Mouse (Mus musculus) midbrain, postnatal 0 days (tissue): Measurements from ENCODE around the gene Sipa1. TPM values are rescaled to one million over a fixed set of nuclear protein-coding genes. Genes with fewer than 3 reads are reported as not detected.
"Not testable (repeated sequence)": the region's sequence is repeated elsewhere in the genome, so short reads cannot be mapped to it uniquely, and the experiment has no call there.

Source experiments
- ATAC-seq: fragments of 200-750 bp; cut with Nextera tagmentation; 2 replicates; pipeline ENCODE4 v1.8.0; 2017; ENCODE audit warnings: moderate number of reproducible peaks, mild to moderate bottlenecking, moderate TSS enrichment, moderate library complexity; ENCODE audit not compliant: low FRiP score
- DNase-seq: peaks from one replicate; pipeline ENCODE4 v3.0.0-alpha.2; 2015; ENCODE audit warnings: low spot score
- H3K27ac ChIP-seq: fragments of 300-500 bp; sonication (generic); 2 replicates; pipeline ENCODE4 v1.5.1; 2014; ENCODE audit warnings: low read depth, mild to moderate bottlenecking, low read length, mixed read lengths
- H3K27me3 ChIP-seq: fragments of 300-500 bp; sonication (generic); 2 replicates; pipeline ENCODE4 v1.6.1; 2014; ENCODE audit warnings: low read length, control low read depth, mixed read lengths; ENCODE audit not compliant: insufficient read depth
- H3K36me3 ChIP-seq: fragments of 300-500 bp; sonication (generic); 2 replicates; pipeline ENCODE4 v1.6.1; 2014; ENCODE audit warnings: low read length, control low read depth, mixed read lengths; ENCODE audit not compliant: insufficient read depth
- H3K4me1 ChIP-seq: fragments of 300-500 bp; sonication (generic); 2 replicates; pipeline ENCODE4 v1.6.1; 2014; ENCODE audit warnings: mild to moderate bottlenecking, control low read depth, antibody characterized with exemption, low read length, mixed read lengths; ENCODE audit not compliant: insufficient read depth
- H3K4me2 ChIP-seq: fragments of 300-500 bp; sonication (generic); 2 replicates; pipeline ENCODE4 v1.6.1; 2014; ENCODE audit warnings: low read depth, mild to moderate bottlenecking, low read length, mixed read lengths; ENCODE audit not compliant: poor library complexity, severe bottlenecking
- H3K4me3 ChIP-seq: fragments of 300-500 bp; sonication (generic); 2 replicates; pipeline ENCODE4 v1.5.1; 2014; ENCODE audit warnings: low read depth, mild to moderate bottlenecking, low read length, moderate library complexity
- H3K9ac ChIP-seq: fragments of 300-500 bp; sonication (generic); replicated peaks from 2 replicates; pipeline ENCODE4 v1.6.1; 2014; ENCODE audit warnings: mild to moderate bottlenecking, low read length, moderate library complexity, mixed read lengths; ENCODE audit not compliant: poor library complexity, severe bottlenecking
- H3K9me3 ChIP-seq: fragments of 300-500 bp; sonication (generic); 2 replicates; pipeline ENCODE4 v1.6.1; 2016; ENCODE audit warnings: low read length, control low read depth
- CTCF ChIP-seq: IDR thresholded peaks from 2 replicates; pipeline ENCODE4 v1.5.1; 2016; ENCODE audit warnings: antibody characterized with exemption, mild to moderate bottlenecking
- WGBS: fragments of 180-500 bp; shearing (Covaris S2); extraction: QIAGEN DNeasy Blood & Tissue Kit; methylation state at CpG from one replicate; pipeline ENCODE4 v1.1.7; 2014; 5-methylcytosine and 5-hydroxymethylcytosine counted together
- polyA plus RNA-seq: library from polyadenylated mRNA; unstranded; fragments of >200 nt; fragmentation: Nextera tagmentation; extraction: Ambion mirVana; gene quantifications from 2 replicates; pipeline ENCODE4 v1.2.1, GENCODE M21; 2015
- total RNA-seq: library from RNA; depleted of rRNA; stranded (reverse); fragments of >200 nt; gene quantifications from 2 replicates; pipeline ENCODE4 v1.2.3, GENCODE M21; 2014

Sipa1 gene
- total and polyA plus RNA-seq, 2 experiments from 2014 or later: 18.1 to 26.1 TPM

DNA sequence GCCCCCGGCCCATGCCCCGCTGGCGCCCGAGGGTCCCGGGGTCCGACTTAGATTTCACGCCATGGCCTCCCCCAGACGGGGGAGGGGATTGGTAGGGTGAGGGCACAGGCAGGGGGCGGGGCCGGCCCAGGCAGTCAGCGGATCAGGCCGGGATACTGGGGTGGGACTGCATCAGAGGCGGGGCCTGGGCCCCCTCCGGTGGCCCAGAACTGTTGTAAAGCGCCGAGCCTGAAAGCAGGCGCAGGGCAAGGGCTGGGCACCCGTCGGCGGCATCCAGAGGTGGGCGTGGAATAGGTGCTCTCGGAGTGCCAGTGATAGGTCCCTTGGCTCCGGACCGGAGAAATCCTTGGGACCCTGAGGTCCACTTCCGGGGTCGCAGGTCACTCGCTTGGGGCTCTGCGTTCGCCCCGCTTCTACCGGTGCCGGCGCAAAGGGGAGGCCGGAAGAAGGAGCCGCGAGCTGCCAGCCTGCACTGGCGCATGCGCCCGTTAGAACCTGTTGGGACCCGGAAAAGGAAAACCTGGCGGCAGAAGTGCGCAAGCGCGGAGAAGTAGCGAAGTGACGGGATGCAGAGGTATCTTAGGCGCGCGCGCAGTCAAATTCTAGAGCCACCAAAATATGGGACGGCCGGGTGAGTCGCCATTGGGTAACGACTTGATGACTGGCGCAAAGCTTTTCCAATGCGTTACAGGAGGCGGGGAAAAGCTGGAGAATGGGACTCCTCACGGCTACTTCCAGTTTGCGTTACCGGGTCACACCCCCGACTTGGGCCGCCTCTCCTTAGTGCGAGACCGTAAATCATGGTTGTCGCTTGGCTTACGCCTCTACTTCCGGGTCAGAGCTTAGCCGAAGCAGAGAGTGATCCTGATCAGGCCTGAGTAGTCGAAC lies 24.9 kb upstream of the Sipa1 start, which contains the start of the genes Map3k11 and Pcnx3:
TSS of gene Map3k11 (plus strand) at position 543 of the 888 bp plus-strand sequence.
TSS of gene Pcnx3 (minus strand) at position 709 of the 888 bp plus-strand sequence.
- peak; percentile 57 for TF ChIP-seq CTCF
- H3K27me3 ChIP-seq: no peaks in the 10 kb centered on the region
- peak within 1 kb of the TSS; percentile 100 for H3K4me2 ChIP-seq
- H3K4me1 ChIP-seq: peaks cover 16% of the 10 kb centered on the region
- DNase-seq (peak; percentile 99), ATAC-seq (peak; percentile 94)
- WGBS: under 1% methylated on average over 66 of the region's 69 CpGs
- peak within 1 kb of the TSS; percentile 89 for H3K9ac ChIP-seq
- no peaks in the 10 kb centered on the region for H3K9me3 ChIP-seq
- peak within 1 kb of the TSS; percentile 76 for H3K27ac ChIP-seq
- peaks cover 38% of the 10 kb centered on the region for H3K36me3 ChIP-seq
- peak within 1 kb of the TSS; percentile 92 for H3K4me3 ChIP-seq

DNA sequence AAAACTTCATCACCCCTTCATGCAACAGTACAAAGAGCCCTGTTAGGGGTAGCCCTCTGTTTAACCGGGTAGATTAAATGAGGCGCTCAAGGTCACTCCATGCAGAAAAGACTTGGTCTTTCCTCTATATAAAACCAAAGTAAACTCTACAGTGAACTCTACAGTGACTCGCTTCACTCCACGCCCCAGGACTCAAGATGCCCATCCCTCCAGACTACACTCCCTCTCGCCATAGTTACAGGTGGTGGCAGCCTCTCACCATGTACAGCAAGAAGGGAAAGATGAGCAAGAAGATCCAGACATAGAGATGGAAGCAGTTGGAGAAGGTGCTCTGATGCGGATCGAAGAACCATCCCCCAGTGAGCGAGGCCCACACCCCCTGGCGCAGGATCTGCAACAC lies 24.2 kb upstream of the Sipa1 start:
- H3K9ac ChIP-seq: peak overlapping the region; percentile 89
- TF ChIP-seq CTCF: no peak
- peak overlapping the region; percentile 92 for H3K4me3 ChIP-seq
- 21% methylated on average over 9 of the region's 9 CpGs for WGBS
- H3K27ac ChIP-seq: peak overlapping the region; percentile 74
- H3K27me3 ChIP-seq: no peaks in the 10 kb centered on the region
- H3K4me1 ChIP-seq: peaks cover 16% of the 10 kb centered on the region
- H3K36me3 ChIP-seq: peaks cover 43% of the 10 kb centered on the region
- H3K4me2 ChIP-seq: peak overlapping the region; percentile 100
- no peaks in the 10 kb centered on the region for H3K9me3 ChIP-seq
- ATAC-seq (no peak), DNase-seq (no peak)

- 98% methylated on average over 12 of the region's 12 CpGs for WGBS
- H3K4me1 ChIP-seq: peaks cover 16% of the 10 kb centered on the region
Measured at GRCm38 (mm10) chr19:5686954-5687353, 23.4 kb upstream of the Sipa1 start.

DNA sequence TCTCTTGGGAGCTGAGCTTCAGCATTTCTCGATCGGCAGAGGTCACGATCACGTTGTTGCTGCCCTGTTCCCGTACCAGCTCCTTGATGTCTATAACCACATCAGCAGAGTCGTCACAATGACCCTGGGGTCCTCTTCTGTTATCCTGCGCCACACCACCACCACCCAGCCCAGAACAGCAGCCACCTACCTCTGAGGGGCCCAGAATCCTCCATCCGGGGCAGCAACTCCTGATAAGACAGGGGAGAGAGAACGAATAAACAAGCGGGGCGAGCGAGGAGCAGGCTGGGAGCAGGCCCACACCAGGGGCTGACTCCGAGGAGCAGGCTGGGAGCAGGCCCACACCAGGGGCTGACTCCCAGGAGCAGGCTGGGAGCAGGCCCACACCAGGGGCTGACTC lies 22.9 kb upstream of the Sipa1 start:
- no peaks in the 10 kb centered on the region for H3K9me3 ChIP-seq
- DNase-seq (no peak), ATAC-seq (no peak)
- no peaks in the 10 kb centered on the region for H3K27me3 ChIP-seq
- H3K4me3 ChIP-seq: no peak overlapping the region
- H3K36me3 ChIP-seq: peaks cover 53% of the 10 kb centered on the region
- H3K9ac ChIP-seq: no peak overlapping the region
- peaks cover 16% of the 10 kb centered on the region for H3K4me1 ChIP-seq
- no peak for TF ChIP-seq CTCF
- 94% methylated on average over 13 of the region's 13 CpGs for WGBS
- no peak overlapping the region for H3K27ac ChIP-seq
- no peak overlapping the region for H3K4me2 ChIP-seq

More at GRCm38 (mm10) chr19:5686954-5687353, 23.4 kb upstream of the Sipa1 start:
- H3K27me3 ChIP-seq, DNase-seq, H3K9ac ChIP-seq, H3K9me3 ChIP-seq, ATAC-seq, H3K27ac ChIP-seq: not testable (repeated sequence)
- H3K4me3 ChIP-seq: peak overlapping the region; percentile 92; the same call in 1 of the 2 replicates
- H3K36me3 ChIP-seq: peaks cover 49% of the 10 kb centered on the region
- peak overlapping the region; percentile 100; the same call in 1 of the 2 replicates for H3K4me2 ChIP-seq

DNA sequence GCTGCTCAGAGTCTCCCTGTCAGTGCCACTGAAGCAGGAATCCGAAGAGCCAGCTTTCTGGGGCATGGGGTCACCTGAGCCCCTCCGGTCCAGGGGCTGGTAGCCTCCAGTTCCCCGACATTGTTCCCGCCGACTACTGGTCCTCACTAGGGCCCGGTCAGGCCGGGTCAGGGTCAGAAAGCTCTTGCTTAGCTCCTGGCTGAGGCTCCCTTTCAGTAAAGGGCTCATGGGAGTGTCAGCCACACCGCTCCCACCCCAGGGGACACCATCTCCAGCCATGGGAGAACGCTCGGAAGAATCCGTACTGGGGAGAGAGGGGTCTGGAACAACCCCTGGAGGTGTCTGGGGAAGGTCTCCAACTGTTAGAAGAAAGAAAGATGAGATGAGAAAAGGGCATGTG lies 22.4 kb upstream of the Sipa1 start:
- Histone ChIP-seq H3K9ac (no peak overlapping the region), H3K4me1 (peaks cover 15% of the 10 kb centered on the region), H3K27ac (no peak overlapping the region), H3K36me3 (peaks cover 59% of the 10 kb centered on the region), H3K4me3 (no peak overlapping the region), H3K4me2 (no peak overlapping the region), H3K9me3 (no peaks in the 10 kb centered on the region), H3K27me3 (no peaks in the 10 kb centered on the region)
- TF ChIP-seq CTCF: no peak
- DNase-seq (no peak), ATAC-seq (no peak)
- WGBS: 94% methylated on average over 11 of the region's 11 CpGs

DNA sequence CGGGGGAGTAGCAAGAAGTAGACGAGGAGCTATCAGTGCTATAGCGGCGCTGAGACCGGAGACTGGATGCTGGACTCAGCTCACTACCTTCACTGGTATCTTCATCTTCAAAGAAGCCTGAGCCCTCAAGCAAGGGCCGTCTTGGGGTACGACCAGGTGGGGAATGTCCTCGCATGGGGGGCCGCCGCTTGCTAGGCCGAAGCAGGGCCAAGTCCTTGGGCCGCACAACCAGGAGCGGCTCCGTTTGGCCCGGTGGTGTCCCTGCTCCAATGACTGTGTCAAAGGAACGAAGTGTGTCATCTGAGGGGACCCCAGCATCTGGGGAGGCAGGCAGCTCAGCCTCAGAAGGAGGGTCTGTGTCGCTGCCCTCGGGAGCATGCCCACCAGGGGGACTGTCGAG lies 21.9 kb upstream of the Sipa1 start:
- Histone ChIP-seq H3K4me1 (peaks cover 11% of the 10 kb centered on the region), H3K4me3 (no peak overlapping the region), H3K9ac (no peak overlapping the region), H3K4me2 (no peak overlapping the region), H3K9me3 (no peaks in the 10 kb centered on the region), H3K27ac (no peak overlapping the region), H3K27me3 (no peaks in the 10 kb centered on the region), H3K36me3 (peaks cover 63% of the 10 kb centered on the region)
- DNase-seq (no peak), ATAC-seq (no peak)
- no peak for TF ChIP-seq CTCF
- 92% methylated on average over 19 of the region's 19 CpGs for WGBS
